Comparison of ENCODE assay signal across 20 mouse cellular contexts in the genomic region with DNA sequence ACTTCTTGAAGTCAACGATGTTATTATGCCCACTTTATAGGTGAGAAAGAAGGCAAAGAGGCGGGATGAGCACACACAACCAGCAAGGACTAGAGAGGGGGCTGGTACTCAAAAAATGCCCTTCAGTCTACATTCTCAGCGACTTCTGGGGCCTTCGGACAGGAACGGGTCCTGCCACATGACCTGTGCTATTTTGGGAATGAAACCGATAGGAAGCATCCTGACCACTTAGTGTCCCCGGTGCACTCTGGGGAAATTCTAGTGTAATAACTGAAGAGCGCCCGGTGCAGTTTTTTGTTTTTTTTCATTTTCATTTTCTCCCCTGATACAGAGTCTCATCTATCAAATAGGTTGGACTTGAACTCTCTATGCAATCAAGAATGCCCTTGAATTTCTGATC.
DNase-seq lines count a peak whose midpoint lies in the region; ATAC-seq and TF ChIP-seq lines count a peak whose summit lies in the region.
"Had no signal": no experiment of that assay in that cellular context is flagged by ENCODE, and none has a peak within 500 bp of the region (broad histone marks: within the 10 kb centered on the region; RNA-seq: fewer than 3 reads in every experiment).

No protein-coding gene starts in this region.

- H3K36me3 ChIP-seq in heart, embryonic 11.5 days (ENCODE audit: control insufficient read depth, insufficient read depth, low read length), result peaks cover 7% of the 10 kb centered on the region
- peaks cover 0 to 3% of the 10 kb centered on the region in 2 experiments for H3K36me3 ChIP-seq in CH12.LX (replicated peaks in 1 of 2; ENCODE audit: control insufficient read depth in 1 of 2, insufficient read depth in 1 of 2, low read length in 1 of 2)
- peaks cover 13% of the 10 kb centered on the region for H3K36me3 ChIP-seq in heart, embryonic 16.5 days (ENCODE audit: control insufficient read depth, insufficient read depth)
- H3K36me3 ChIP-seq: hindbrain, embryonic 13.5 days; intestine, embryonic 15.5 days had no signal

- H3K27me3 ChIP-seq in heart, embryonic 11.5 days (ENCODE audit: control insufficient read depth, insufficient read depth, low read length), result no peaks in the 10 kb centered on the region
- H3K27me3 ChIP-seq in CH12.LX (replicated peaks), result no peaks in the 10 kb centered on the region
- H3K27me3 ChIP-seq in heart, embryonic 16.5 days (ENCODE audit: control insufficient read depth, insufficient read depth, low read length), result no peaks in the 10 kb centered on the region
- H3K27me3 ChIP-seq: forebrain, embryonic 13.5 days; hindbrain, embryonic 13.5 days; intestine, embryonic 15.5 days; kidney, embryonic 15.5 days had no signal

- no peak for DNase-seq in heart, postnatal 25 days (ENCODE audit: low spot score)
- DNase-seq in CH12.LX (ENCODE audit: extremely low read depth), result no peak
- DNase-seq in induced T-regulatory cell, adult 2 months (ENCODE audit: low read depth), result peak; percentile 33
- no peak for DNase-seq in kidney, adult 9 months
- DNase-seq in embryo, embryonic 10 days (ENCODE audit: low spot score), result no peak
- DNase-seq: adrenal gland, adult 2 months; adrenal gland, postnatal 25 days; cerebellum, adult 18-20 months; cerebellum, adult 9-11 months; cerebellum, postnatal 36 days; forebrain, postnatal 0 days; kidney, adult 18-20 months had no signal

- H3K9me3 ChIP-seq in heart, embryonic 11.5 days (replicated peaks; ENCODE audit: control insufficient read depth, low read length), result no peaks in the 10 kb centered on the region
- no peaks in the 10 kb centered on the region for H3K9me3 ChIP-seq in CH12.LX (replicated peaks; ENCODE audit: low read length)
- no peaks in the 10 kb centered on the region for H3K9me3 ChIP-seq in heart, embryonic 16.5 days (replicated peaks; ENCODE audit: control insufficient read depth, low read length)
- H3K9me3 ChIP-seq: embryonic facial prominence, embryonic 10.5 days; forebrain, embryonic 13.5 days; hindbrain, embryonic 13.5 days; intestine, embryonic 15.5 days; kidney, embryonic 15.5 days had no signal

- H3K4me3 ChIP-seq in heart, embryonic 11.5 days (ENCODE audit: low read depth, low read length), result no peak overlapping the region
- no peak overlapping the region for H3K4me3 ChIP-seq in CH12.LX (replicated peaks in 1 of 3; ENCODE audit: low read depth in 2 of 3, low read length in 2 of 3, poor library complexity in 1 of 3)
- H3K4me3 ChIP-seq in heart, embryonic 16.5 days (ENCODE audit: low read length), result no peak overlapping the region
- H3K4me3 ChIP-seq: embryonic facial prominence, embryonic 10.5 days; forebrain, embryonic 13.5 days; hindbrain, embryonic 13.5 days; intestine, embryonic 15.5 days; kidney, embryonic 15.5 days had no signal

- no peak for ATAC-seq in heart, embryonic 11.5 days (replicated peaks; ENCODE audit: insufficient number of reproducible peaks, low FRiP score, low TSS enrichment)
- ATAC-seq in heart, embryonic 16.5 days (replicated peaks; ENCODE audit: extremely low read depth, insufficient read depth, low FRiP score), result peak; percentile 61
- ATAC-seq: forebrain, embryonic 13.5 days; forebrain, postnatal 0 days; hindbrain, postnatal 0 days; intestine, embryonic 15.5 days had no signal

- TF ChIP-seq EP300 in CH12.LX (IDR thresholded peaks at IDR 0.05; ENCODE audit: low read length), result peak; percentile 76

- peak overlapping the region; percentile 66 for H3K27ac ChIP-seq in heart, embryonic 11.5 days (ENCODE audit: low read depth, low read length)
- H3K27ac ChIP-seq in CH12.LX (ENCODE audit: insufficient read depth, low read depth), result peak overlapping the region; percentile 61; the same call in 1 of the 2 replicates
- peak overlapping the region; percentile 80 for H3K27ac ChIP-seq in heart, embryonic 16.5 days (ENCODE audit: low read length)
- H3K27ac ChIP-seq: embryonic facial prominence, embryonic 10.5 days; forebrain, embryonic 13.5 days; hindbrain, embryonic 13.5 days; hindbrain, postnatal 0 days; intestine, embryonic 15.5 days; kidney, embryonic 15.5 days had no signal

- TF ChIP-seq POLR2A in CH12.LX (IDR thresholded peaks at IDR 0.05; ENCODE audit: low read depth, low read length), result no peak

- TF ChIP-seq CTCF in CH12.LX (conservative IDR thresholded peaks at IDR 0.05 in 1 of 2, IDR thresholded peaks at IDR 0.05 in 1 of 2; ENCODE audit: low read depth in 2 of 2, low read length in 2 of 2), result no peak

- dilution Hi-C loops in CH12.LX (cut with MboI; ENCODE audit: extremely low pct_ligation_motif_present, extremely low pct_unique_long_range_greater_than_20kb, low sequenced_read_pairs), result no loop called here

- no peak overlapping the region for H3K9ac ChIP-seq in heart, embryonic 11.5 days (ENCODE audit: low read depth, low read length)
- H3K9ac ChIP-seq in CH12.LX (ENCODE audit: insufficient read depth, low read depth), result peak overlapping the region; percentile 45; the same call in 1 of the 2 replicates
- no peak overlapping the region for H3K9ac ChIP-seq in heart, embryonic 16.5 days (ENCODE audit: low read length)
- H3K9ac ChIP-seq: forebrain, embryonic 13.5 days; forebrain, postnatal 0 days; hindbrain, embryonic 13.5 days; intestine, embryonic 15.5 days; kidney, embryonic 15.5 days had no signal

- TF ChIP-seq RAD21 in CH12.LX (IDR thresholded peaks at IDR 0.05; ENCODE audit: low read depth, low read length), result no peak; the same call in 1 of the 2 replicates

- no peak overlapping the region for H3K4me2 ChIP-seq in heart, embryonic 11.5 days
- peak overlapping the region; percentile 58 for H3K4me2 ChIP-seq in CH12.LX (ENCODE audit: insufficient read depth, low read depth, poor library complexity, severe bottlenecking)
- H3K4me2 ChIP-seq in heart, embryonic 16.5 days (ENCODE audit: low read depth, low read length), result peak overlapping the region; percentile 26; the same call in 1 of the 2 replicates
- H3K4me2 ChIP-seq: forebrain, embryonic 13.5 days; hindbrain, embryonic 13.5 days; intestine, embryonic 15.5 days; kidney, embryonic 15.5 days had no signal

- in situ Hi-C loops in CH12.LX (cut with MboI; ENCODE audit: low pct_ligation_motif_present, low pct_unique_long_range_greater_than_20kb, low sequenced_read_pairs), result no loop called here

- intact Hi-C loops in heart, postnatal 25 days (cut with DNase I), result no loop called here

- 46% methylated on average over 9 of the region's 9 CpGs for WGBS in heart, embryonic 11.5 days (ENCODE audit: insufficient replicate concordance)
- WGBS in heart, embryonic 16.5 days, result 45% methylated on average over 9 of the region's 9 CpGs

- no peaks in the 10 kb centered on the region for H3K79me2 ChIP-seq in CH12.LX (replicated peaks; ENCODE audit: control insufficient read depth, extremely low read depth, insufficient read depth, poor library complexity, severe bottlenecking)

- peaks cover 16% of the 10 kb centered on the region for H3K4me1 ChIP-seq in heart, embryonic 11.5 days (ENCODE audit: control insufficient read depth, insufficient read depth, low read length)
- H3K4me1 ChIP-seq in CH12.LX (ENCODE audit: control insufficient read depth in 1 of 2, insufficient read depth in 2 of 2), result peaks cover 27 to 41% of the 10 kb centered on the region in 2 experiments; a peak in 3 of 4 replicates
- peaks cover 21% of the 10 kb centered on the region for H3K4me1 ChIP-seq in heart, embryonic 16.5 days (ENCODE audit: control insufficient read depth, insufficient read depth, low read length)
- H3K4me1 ChIP-seq: forebrain, embryonic 13.5 days had no signal

TF ChIP-seq in CH12.LX, 34 proteins besides CTCF, POLR2A, EP300 and RAD21:
- TF ChIP-seq UBTF (IDR thresholded peaks at IDR 0.05; ENCODE audit: low read depth, low read length) (no peak), BHLHE40 (IDR thresholded peaks at IDR 0.05; ENCODE audit: low read depth, low read length) (peak; percentile 74; the same call in 1 of the 2 replicates), E2F4 (IDR thresholded peaks at IDR 0.05; ENCODE audit: insufficient replicate concordance, low read depth, low read length) (0 out of 2 replicates have a peak, but pooled peaks have one; percentile 25), ZMIZ1 (IDR thresholded peaks at IDR 0.05; ENCODE audit: low read depth, low read length) (no peak), MEF2A (IDR thresholded peaks at IDR 0.05; ENCODE audit: borderline replicate concordance, low read depth, low read length) (peak; percentile 99), USF2 (conservative IDR thresholded peaks at IDR 0.05; ENCODE audit: low read depth, low read length) (0 out of 2 replicates have a peak, but pooled peaks have one; percentile 15), MYC (IDR thresholded peaks at IDR 0.05; ENCODE audit: low read depth, low read length) (0 out of 2 replicates have a peak, but pooled peaks have one; percentile 28), KAT2A (IDR thresholded peaks at IDR 0.05; ENCODE audit: insufficient replicate concordance, low read length) (no peak), ETS1 (conservative IDR thresholded peaks at IDR 0.05; ENCODE audit: low read depth, low read length) (peak; percentile 68), GABPA (IDR thresholded peaks at IDR 0.05; ENCODE audit: insufficient replicate concordance, low read depth, low read length) (no peak), TCF12 (IDR thresholded peaks at IDR 0.05; ENCODE audit: low read depth, low read length) (peak; percentile 71; the same call in 1 of the 2 replicates), MAX (IDR thresholded peaks at IDR 0.05; ENCODE audit: low read length) (peak; percentile 50; the same call in 1 of the 2 replicates), IRF4 (IDR thresholded peaks at IDR 0.05; ENCODE audit: low read depth, low read length) (peak; percentile 89), MXI1 (IDR thresholded peaks at IDR 0.05; ENCODE audit: low read depth, low read length) (no peak), ZNF384 (IDR thresholded peaks at IDR 0.05; ENCODE audit: low read depth, low read length) (peak; percentile 86), USF1 (IDR thresholded peaks at IDR 0.05; ENCODE audit: low read depth, low read length) (peak; percentile 64), JUN (IDR thresholded peaks at IDR 0.05; ENCODE audit: insufficient read depth, low read depth, low read length) (no peak), ELF1 (IDR thresholded peaks at IDR 0.05; ENCODE audit: low read depth, low read length) (0 out of 2 replicates have a peak, but pooled peaks have one; percentile 6), CHD2 (IDR thresholded peaks at IDR 0.05; ENCODE audit: low read length) (peak; percentile 58), MAFK (IDR thresholded peaks at IDR 0.05; ENCODE audit: insufficient replicate concordance, low read length) (0 out of 2 replicates have a peak, but pooled peaks have one; percentile 31)
